Mouse (Mus musculus): ENCODE measurements around the gene Gm10840.

- TF ChIP-seq GATA1 (IDR thresholded peaks at IDR 0.05; ENCODE audit: borderline replicate concordance, low read length) (no peak), FLI1 (IDR thresholded peaks at IDR 0.05; ENCODE audit: low read length) (no peak)
Observed at GRCm38 (mm10) chr11:106162237-106162636, 1.6 kb downstream of the Gm10840 start.

Measured in megakaryocyte, embryonic 14.5 days (primary cell).